Mouse (Mus musculus) ES-Bruce4 (cell line): ENCODE results near the gene Pkd1l2. TPM values are rescaled to one million over a fixed set of nuclear protein-coding genes. Genes with fewer than 3 reads are reported as not detected.

Experiments
- H3K27ac ChIP-seq: 2 replicates; pipeline ENCODE4 v1.5.1; 2012; ENCODE audit warnings: low read length, inconsistent platforms; ENCODE audit not compliant: insufficient read depth
- H3K27me3 ChIP-seq: 2 replicates; pipeline ENCODE4 v1.6.1; 2012; ENCODE audit warnings: mild to moderate bottlenecking, low read length, inconsistent platforms; ENCODE audit not compliant: control insufficient read depth, poor library complexity, insufficient read depth, severe bottlenecking
- H3K36me3 ChIP-seq: 2 replicates; pipeline ENCODE4 v1.6.1; 2012; ENCODE audit warnings: inconsistent platforms, mild to moderate bottlenecking, low read length, moderate library complexity; ENCODE audit not compliant: control insufficient read depth, poor library complexity, insufficient read depth, severe bottlenecking
- H3K4me1 ChIP-seq: one replicate; pipeline ENCODE4 v1.8.1; 2011; ENCODE audit warnings: low read length; ENCODE audit not compliant: control insufficient read depth, insufficient read depth
- H3K4me3 ChIP-seq: 2 replicates; pipeline ENCODE4 v1.5.1; 2011; ENCODE audit warnings: low read depth, mild to moderate bottlenecking, low read length
- H3K9ac ChIP-seq: 2 replicates; pipeline ENCODE4 v1.6.1; 2012; ENCODE audit warnings: low read depth, mild to moderate bottlenecking, inconsistent platforms; ENCODE audit not compliant: poor library complexity, severe bottlenecking
- H3K9me3 ChIP-seq: replicated peaks from 2 replicates; pipeline ENCODE4 v1.6.1; 2012; ENCODE audit warnings: mild to moderate bottlenecking, low read length, inconsistent platforms; ENCODE audit not compliant: control insufficient read depth, poor library complexity, insufficient read depth, severe bottlenecking
- CTCF ChIP-seq: IDR thresholded peaks from one replicate; pipeline ENCODE4 v1.8.1; 2011; ENCODE audit warnings: low read depth, low read length
- EP300 ChIP-seq: IDR thresholded peaks from 2 replicates; pipeline ENCODE4 v1.6.1; 2011; ENCODE audit warnings: low read depth, low read length; ENCODE audit not compliant: insufficient read depth
- POLR2A ChIP-seq: IDR thresholded peaks from one replicate; pipeline ENCODE4 v1.8.1; 2011; ENCODE audit warnings: low read length; ENCODE audit not compliant: insufficient read depth
- polyA plus RNA-seq: library from polyadenylated mRNA; stranded (reverse); fragments of >200 nt; gene quantifications from 2 replicates; pipeline ENCODE4 v1.2.4, GENCODE M21; 2011; ENCODE audit warnings: low read depth; ENCODE audit not compliant: missing spikeins, insufficient read depth, insufficient read length

Gene Pkd1l2
- polyA plus RNA-seq, 1 experiment: 0.84 TPM

DNA sequence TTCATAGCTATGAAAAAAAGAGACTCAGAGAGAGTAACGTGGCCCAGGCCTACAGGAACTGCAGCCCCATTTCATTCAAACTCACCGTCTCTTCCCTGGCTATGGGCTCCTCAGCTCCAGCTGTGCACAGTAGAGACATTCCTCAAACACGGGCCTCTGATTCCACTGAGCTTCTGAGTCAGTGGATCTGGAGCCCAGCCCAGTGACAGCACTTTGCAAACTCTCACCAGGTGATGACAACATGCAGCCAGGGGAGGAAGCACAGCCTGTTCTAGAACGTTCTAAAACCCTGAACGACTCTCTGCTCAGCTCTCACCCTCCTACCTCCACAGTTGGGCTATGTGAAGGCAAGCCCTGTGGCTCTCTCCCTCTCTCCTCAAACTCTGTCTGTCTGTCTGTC is 11.8 kb upstream of the Pkd1l2 start:
- no peak for TF ChIP-seq EP300
- no peak for TF ChIP-seq POLR2A
- TF ChIP-seq CTCF: no peak

DNA sequence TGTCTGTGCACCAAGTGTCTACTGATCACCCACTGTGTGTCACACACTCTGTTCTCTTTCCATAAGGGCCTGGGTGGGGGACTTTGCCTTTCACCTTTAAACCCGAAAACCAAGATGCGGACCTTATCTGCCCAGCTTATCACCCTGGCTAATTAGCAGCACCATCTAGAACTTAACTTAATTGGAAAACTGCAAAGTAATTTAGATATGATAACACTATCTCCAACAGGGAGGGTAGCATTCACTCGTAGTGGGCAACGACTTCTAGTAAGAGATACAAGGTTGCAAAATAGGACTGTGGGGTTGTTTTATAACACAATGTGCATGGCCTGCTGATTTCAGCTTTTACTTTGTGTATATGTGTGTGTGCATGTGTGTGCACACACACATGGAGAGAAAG is 7.6 kb upstream of the Pkd1l2 start:
- H3K36me3 ChIP-seq: no peaks in the 10 kb centered on the region
- no peaks in the 10 kb centered on the region for H3K9me3 ChIP-seq
- no peak overlapping the region for H3K9ac ChIP-seq
- no peaks in the 10 kb centered on the region for H3K27me3 ChIP-seq
- no peak overlapping the region for H3K4me3 ChIP-seq
- TF ChIP-seq POLR2A (no peak), CTCF (no peak), EP300 (no peak)
- H3K27ac ChIP-seq: no peak overlapping the region
- H3K4me1 ChIP-seq: no peaks in the 10 kb centered on the region

More for the DNA sequence above, 11.8 kb upstream of the Pkd1l2 start:
- Histone ChIP-seq H3K36me3 (no peaks in the 10 kb centered on the region), H3K27ac (no peak overlapping the region), H3K4me1 (no peaks in the 10 kb centered on the region), H3K27me3 (no peaks in the 10 kb centered on the region), H3K9me3 (peaks cover 3% of the 10 kb centered on the region; the same call in 1 of the 2 replicates), H3K4me3 (no peak overlapping the region), H3K9ac (no peak overlapping the region)

DNA sequence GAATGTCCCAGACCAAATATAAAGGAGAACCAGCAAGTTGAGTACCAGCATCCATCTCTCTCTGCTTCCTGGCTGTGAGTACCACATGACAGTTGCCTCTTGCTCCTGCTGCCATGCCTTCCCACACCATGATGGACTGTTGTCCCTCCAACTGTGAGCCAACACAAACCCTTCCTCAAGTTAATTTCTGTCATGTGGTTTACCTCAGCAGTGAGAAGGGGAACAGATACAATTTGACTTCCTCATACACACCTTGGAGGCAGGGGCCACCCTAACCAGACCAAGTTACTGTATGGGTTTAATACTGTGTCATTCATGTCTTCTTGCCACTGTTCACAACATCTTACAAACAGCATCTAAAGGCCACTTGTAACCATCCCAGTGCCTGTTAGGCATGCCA is 4.8 kb upstream of the Pkd1l2 start:
- TF ChIP-seq CTCF (no peak), POLR2A (no peak), EP300 (no peak)
- Histone ChIP-seq H3K9ac (no peak overlapping the region), H3K4me3 (no peak overlapping the region), H3K27ac (no peak overlapping the region), H3K4me1 (no peaks in the 10 kb centered on the region), H3K9me3 (no peaks in the 10 kb centered on the region), H3K36me3 (no peaks in the 10 kb centered on the region), H3K27me3 (no peaks in the 10 kb centered on the region)

DNA sequence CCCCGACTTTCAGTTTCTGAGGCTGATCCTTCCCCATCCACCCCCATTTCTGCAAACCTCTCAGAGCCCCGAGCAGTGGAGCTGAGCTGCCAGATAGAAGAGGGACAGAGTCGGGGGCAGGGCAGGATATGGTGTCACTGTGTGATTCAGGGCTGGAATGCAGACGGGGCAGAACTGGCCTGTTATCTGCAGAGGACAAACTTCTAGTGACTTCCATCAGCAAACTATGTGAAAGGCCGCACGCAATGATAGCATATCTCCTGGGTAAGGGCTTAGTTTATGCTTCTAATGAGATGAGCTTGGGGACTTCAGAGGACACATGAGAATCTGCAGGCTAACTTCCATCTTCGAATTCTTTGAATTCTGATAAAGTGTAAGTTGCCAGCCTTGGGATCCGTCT is 3.3 kb upstream of the Pkd1l2 start:
- TF ChIP-seq POLR2A: no peak
- no peak for TF ChIP-seq CTCF
- no peak for TF ChIP-seq EP300
- H3K36me3 ChIP-seq: no peaks in the 10 kb centered on the region
- H3K27ac ChIP-seq: no peak overlapping the region
- no peaks in the 10 kb centered on the region for H3K9me3 ChIP-seq
- H3K27me3 ChIP-seq: no peaks in the 10 kb centered on the region
- no peaks in the 10 kb centered on the region for H3K4me1 ChIP-seq
- no peak overlapping the region for H3K4me3 ChIP-seq
- H3K9ac ChIP-seq: no peak overlapping the region

DNA sequence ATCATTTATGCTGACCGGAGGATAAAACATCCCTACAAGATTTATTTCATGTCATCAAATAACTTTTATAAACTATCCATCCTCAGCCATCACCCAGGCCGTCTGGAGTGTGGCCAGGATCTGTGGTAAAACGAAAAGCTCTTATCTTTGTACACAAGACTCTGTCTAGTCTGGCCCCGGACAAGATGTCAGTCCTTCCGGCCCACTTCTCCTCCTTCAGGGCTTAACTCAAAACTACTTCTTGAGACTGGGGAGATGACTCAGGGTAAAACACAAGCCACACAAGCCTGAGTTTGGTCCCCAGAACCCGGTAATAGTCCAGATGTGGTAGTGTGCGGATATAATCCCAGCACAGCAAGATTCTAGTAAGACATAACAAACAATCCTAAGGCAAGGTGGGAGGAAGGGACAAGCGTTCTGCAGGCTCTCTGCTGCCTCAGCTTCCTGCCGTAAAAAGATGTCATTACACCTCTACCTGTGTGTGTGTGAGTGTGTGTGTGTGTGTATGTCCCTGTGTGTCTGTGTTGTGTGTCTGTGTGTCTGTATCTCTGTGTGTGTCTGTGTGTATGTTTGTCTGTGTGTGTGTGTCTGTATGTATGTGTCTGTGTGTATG is 804 bp upstream of the Pkd1l2 start:
- Histone ChIP-seq H3K4me1 (no peaks in the 10 kb centered on the region), H3K4me3 (no peak overlapping the region), H3K27ac (no peak overlapping the region), H3K9me3 (no peaks in the 10 kb centered on the region), H3K36me3 (no peaks in the 10 kb centered on the region), H3K9ac (no peak overlapping the region), H3K27me3 (no peaks in the 10 kb centered on the region)
- TF ChIP-seq EP300 (no peak), POLR2A (no peak), CTCF (no peak)

DNA sequence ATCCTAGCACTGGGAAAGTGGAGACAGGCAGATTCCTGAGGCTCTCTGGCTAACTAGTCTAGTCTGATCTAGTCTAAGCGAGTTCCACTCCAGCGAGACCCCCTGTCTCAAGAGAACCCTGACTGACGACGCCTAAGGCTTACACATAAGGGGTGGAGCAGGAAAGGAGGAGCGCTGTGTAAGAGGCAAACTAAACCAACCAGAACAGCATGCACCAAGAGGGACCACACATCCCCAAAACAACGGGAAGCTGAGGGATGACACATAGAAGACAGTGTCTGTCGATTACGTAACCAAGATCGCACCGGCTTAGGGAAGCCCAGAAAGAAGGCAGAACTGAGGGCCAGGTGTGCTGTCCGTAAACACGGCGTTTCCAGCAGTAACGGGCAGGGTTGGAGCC is 2.6 kb downstream of the Pkd1l2 start:
- Histone ChIP-seq H3K4me1 (no peaks in the 10 kb centered on the region), H3K9me3 (no peaks in the 10 kb centered on the region), H3K27me3 (no peaks in the 10 kb centered on the region), H3K27ac (no peak overlapping the region), H3K9ac (no peak overlapping the region), H3K36me3 (no peaks in the 10 kb centered on the region), H3K4me3 (no peak overlapping the region)
- TF ChIP-seq POLR2A: no peak
- TF ChIP-seq EP300: no peak
- TF ChIP-seq CTCF: no peak
